Mouse (Mus musculus): ENCODE results near the gene Pold3.

Gene Pold3

DNA sequence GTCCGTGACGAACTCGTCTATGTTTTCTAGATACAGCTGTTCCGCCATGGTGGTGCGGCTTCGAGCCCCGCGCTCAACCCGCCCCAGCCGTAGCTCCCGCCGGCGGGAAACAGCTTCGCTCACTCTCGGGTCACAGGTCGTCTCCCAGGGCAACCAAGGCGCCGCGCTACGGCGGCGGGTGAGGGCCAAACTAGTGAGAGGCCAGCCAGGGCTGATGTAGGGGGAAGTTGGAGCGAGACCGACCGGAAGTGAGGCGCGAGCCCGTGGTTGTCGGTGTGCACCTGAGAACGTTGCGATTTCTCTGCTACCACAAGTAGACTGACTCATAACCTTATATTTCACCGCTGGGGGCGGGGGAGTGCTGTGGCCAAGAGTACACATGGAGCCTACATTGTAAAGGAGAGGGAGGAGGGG is at the start of gene Pold3:
Pold3 (minus strand) TSS at position 190 of the 414 bp plus-strand sequence.
- peak; percentile 99 to 100 for DNase-seq (ENCODE audit: low spot score in 2 of 2)

DNA sequence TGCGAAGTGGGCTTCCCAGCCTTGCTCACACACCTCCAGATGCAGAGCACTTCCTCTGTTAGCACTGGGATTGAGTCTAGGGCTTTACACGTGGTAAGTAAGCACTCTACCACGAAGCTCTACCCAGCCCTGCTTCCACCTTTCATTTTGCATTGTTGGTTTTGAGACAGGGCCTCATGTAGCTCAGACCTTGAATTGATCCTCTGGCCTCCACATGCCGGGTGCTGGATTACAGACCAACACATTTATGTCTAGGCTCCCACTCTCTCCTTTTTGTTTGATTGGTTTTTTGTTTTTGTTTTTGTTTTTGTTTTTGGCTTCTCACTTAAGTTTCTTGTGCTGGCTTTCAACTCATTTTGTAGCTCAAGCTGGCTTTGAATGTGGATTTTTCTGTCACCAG is 49.4 kb upstream of the Pold3 start:
- DNase-seq (ENCODE audit: low spot score in 2 of 2): no peak

DNA sequence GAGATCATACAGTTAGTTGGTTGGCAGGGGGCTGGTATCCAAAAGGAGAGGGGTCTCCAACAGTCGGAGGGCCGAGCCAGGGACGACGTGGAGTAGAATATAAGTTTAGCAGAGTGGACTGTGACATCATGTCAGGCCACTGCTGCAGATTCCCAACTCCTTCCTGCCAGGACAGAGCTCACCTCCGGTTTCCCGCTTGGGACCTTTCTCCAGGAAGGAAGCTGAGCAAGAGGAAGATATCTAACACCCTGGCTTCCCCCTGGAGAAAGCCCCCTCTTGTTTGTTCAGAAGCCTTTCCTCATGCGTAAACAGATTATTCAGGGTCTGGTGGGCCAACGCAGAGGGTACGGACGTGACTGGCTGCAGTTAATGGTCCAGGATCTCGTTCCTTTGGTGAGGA is 47.3 kb upstream of the Pold3 start:
- no peak for DNase-seq (ENCODE audit: low spot score in 2 of 2)

DNA sequence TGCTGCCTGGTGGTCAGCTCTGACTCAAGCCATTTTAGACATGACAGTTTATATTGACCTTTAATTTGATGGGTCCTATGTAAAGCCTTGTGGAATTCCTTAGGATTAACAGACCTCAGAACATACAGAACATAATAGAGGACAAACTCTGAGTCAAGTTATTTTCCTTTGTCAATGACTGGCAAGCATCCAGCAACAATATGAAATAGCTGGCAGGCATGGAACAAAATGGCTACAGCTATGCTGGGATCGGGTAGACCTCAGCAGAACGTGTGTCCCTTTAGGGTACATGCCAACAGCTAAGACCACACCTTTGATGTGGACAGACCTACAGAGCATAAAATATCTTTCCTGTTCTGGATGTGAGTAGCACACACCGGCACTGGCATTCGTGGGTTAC is 42.1 kb upstream of the Pold3 start:
- no peak for DNase-seq (ENCODE audit: low spot score in 2 of 2)

DNA sequence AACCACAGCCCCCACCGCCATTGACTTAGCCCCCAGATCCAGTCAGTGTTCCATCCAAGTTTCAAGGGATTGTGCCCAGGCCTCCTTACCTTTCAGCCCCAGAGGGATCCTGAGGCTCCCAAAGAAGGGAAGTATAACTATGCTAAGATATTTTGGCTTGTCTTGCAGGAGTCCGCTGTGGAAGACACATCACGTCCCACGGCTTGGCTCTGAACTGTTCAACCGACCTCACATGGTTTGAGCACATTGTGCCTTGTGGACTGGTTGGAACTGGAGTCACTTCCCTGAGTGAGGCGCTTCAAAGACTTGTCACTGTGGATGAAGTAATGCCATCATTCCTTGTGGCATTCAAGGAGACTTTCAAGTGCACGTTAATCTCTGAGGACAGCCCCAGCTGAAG is 38.6 kb upstream of the Pold3 start:
- no peak for DNase-seq (ENCODE audit: low spot score in 2 of 2)

DNA sequence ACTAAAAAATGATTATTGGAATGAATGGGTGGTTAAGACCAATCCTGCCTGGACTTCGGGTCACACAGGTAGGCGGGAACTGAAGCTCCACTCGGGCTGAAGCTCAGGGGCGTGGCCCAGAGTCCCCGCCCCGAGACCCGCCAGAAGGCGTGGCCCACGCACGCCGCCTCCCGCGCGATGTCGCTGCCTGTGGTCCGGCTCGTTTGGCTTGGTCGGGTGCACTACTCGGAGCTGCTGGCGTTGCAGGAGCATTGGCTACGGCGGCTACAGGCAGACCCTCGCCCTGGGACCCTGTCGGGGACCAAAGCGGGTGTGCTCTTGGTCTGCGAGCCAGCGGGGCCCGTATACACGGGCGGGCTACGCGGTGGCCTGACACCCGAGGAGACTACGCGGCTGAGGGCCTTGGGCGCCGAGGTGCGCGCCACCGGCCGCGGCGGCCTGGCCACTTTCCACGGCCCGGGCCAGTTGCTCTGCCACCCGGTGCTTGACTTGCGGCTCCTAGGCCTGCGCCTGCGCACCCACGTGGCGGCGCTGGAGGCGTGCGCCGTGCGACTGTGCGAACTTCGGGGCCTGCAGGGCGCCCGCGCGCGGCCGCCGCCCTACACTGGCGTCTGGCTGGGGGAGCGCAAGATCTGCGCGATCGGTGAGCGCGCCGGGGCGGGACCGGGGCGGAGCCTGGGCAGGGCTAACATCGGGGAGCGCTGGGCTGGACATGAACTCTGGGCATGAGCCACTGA is 37.9 kb upstream of the Pold3 start, which contains the start of gene Lipt2:
Lipt2 (plus strand) TSS at position 173 of the 737 bp plus-strand sequence.
- DNase-seq (ENCODE audit: low spot score in 2 of 2): peak; percentile 89 to 92

DNA sequence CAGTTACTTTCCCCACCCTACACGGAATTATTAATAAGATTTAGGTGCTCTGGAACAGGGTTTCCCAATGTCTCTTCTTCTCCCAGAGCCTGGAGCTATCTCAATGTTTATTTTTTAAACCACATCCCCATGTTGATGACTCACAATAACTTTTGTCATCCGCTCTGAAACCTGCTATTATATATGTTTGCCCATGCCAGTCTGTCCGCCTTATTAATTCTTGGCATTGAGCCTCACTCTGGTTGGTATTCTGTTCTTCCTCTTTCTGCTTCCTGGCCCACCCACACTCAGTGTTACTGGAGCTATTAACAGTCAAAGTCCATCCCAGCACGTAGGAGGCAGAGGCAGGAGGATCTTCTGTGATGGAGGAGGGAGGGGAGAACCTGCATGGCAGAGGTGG is 36.3 kb upstream of the Pold3 start:
- no peak for DNase-seq (ENCODE audit: low spot score in 2 of 2)

DNA sequence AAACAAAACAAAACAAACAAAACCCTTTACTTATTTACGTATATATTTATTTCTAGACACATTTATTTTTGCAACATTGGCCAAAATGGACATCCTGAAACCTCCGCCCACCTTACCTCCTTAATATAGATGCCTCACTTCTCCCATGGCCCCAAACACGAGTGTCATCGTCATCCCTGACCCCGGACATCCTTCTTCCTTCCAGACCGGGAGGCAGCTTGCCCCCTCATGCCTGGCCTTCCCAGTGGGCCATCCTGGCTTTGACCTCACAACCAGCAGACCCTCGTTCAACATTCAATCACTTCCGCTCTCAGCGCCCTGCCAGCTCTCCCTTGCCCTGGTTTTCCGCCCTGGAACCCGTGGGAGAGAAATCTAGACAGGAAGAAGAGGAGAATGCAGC is 29.3 kb upstream of the Pold3 start:
- no peak for DNase-seq (ENCODE audit: low spot score in 2 of 2)

DNA sequence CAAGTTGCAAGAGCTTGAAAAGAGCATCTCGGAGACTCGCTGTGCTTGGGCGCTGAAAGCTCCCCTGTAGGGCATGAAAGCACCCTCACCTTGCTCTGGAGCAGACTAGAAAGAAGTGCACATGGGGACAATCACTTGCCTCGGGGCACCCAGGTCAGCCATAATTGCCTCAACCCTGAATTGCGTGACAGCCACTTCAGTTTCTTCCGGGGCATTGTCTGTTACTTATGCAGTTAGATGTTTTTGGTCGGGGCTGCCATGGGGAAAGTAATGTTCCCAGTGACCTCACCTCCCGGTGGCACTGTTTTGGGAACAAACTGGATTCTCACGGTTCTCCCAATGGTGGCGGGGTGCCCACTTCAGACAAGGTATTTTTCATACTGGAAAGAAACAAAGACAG is 28.7 kb upstream of the Pold3 start:
- DNase-seq (ENCODE audit: low spot score in 2 of 2): no peak

DNA sequence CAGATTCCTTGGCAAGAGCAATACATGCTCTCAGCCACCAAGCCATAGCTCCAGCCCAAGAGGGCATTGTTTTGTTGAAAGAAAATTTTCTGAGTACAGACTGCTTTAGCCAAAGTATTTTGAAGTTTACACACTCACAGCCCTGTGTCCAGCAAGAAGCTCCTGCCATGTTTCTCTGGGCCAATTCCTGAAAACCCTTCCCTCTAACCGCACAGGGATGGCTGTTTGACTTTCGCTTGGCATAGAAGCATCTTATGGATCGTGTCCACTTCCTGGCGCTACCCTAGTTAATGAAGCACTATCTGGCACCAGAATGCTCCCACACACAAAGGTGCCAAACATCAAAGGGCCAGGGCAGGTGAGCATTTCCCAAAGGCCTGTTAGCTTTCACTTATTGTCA is 27.2 kb upstream of the Pold3 start:
- no peak for DNase-seq (ENCODE audit: low spot score in 2 of 2)

DNA sequence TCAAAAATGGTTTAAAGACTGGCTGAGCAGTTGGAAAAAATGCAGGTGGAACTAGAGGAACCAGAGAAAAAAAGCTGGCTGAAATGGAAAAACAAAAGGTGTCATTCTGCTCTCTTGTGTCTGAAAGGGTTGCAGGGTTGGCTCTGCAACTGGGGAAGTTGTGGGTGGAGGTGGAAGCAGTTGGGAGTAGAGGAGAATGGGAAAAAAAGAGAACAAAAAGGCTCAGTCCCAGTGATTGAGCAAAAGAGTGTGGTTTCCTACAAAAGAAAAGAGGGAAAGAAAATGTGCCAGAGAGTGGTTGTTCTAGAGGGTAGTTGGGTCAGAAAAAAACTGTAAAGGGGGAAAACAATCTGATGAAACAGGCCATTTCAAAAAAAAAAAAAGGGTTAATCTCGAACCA is 19.2 kb upstream of the Pold3 start:
- no peak for DNase-seq (ENCODE audit: low spot score in 2 of 2)

DNA sequence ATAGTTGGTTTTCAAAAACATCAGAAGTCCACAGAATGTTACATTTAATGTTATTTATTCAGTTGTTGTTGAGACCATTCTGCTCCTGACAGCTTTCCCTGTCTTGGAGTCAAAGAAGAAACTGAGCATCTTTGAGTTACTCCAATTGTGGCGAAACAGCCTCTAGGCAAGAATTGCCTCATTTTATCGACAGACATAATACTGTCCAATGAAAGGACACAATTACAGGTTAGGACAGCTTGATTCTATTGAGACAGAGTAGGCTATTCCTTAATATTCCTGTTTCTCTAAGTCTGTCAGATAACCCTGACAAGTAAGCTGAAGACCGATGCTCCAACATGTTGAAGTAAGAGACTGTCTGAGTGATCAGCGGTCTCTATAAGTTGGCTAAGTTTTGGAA is 16.7 kb upstream of the Pold3 start:
- no peak for DNase-seq (ENCODE audit: low spot score in 2 of 2)

DNA sequence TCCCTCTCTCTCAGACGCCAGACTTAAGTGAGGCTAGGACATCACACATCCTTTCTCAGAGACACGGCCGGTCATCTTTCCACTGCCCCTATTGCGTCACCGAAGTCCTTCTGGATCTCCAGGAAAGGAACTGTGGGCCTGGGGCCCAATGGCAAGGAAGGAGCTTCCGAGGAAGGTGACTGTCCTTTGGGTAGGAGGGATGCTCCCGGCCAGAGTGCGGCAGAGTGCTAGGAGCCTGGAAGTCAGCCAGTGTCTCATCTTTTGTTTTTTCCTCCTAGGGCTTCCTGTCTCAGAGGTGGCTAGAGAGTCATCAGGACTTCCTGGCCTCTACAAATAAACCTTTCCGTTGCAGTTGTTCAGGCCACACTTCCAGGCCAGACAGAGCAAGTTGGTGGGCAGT is 15.7 kb upstream of the Pold3 start:
- no peak for DNase-seq (ENCODE audit: low spot score in 2 of 2)

DNA sequence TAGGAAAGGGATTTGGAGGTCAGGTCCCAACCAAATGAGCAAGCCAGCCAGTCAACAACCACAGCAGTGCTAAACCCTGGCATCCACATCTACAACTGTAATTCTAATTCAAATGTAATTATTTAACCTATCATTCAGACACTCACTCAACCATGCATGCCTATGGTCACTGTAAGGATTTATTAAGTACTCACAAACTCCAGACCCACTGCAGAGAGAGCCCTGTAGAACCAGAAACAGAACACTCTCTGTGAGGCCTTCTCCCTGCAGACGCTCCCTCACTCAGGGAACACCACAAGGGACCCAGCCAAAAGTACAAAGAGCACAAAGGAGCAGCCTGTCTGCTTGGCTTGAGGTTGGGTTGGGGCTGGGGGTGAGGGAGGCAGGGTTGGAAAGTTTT is 11.0 kb upstream of the Pold3 start:
- no peak for DNase-seq (ENCODE audit: low spot score in 2 of 2)

DNA sequence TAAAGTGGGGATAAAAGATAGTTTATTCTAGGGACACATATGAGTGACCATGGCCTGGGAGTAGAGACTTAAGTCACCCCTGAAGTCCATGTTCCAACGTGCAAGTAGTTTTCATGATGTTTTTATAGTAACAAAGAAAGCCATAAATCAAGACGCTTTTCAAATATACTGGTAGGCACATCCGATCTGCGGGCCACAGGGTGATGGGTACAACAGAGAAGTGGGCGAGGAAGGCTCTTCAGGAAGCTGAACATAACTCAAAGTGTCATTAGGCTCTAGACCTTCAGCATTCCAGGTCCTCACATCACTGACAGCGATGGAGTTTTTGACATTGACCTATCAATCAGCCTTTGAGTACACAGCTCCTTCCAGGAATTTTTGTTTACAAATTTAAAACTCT is 9.2 kb upstream of the Pold3 start:
- no peak for DNase-seq (ENCODE audit: low spot score in 2 of 2)

DNA sequence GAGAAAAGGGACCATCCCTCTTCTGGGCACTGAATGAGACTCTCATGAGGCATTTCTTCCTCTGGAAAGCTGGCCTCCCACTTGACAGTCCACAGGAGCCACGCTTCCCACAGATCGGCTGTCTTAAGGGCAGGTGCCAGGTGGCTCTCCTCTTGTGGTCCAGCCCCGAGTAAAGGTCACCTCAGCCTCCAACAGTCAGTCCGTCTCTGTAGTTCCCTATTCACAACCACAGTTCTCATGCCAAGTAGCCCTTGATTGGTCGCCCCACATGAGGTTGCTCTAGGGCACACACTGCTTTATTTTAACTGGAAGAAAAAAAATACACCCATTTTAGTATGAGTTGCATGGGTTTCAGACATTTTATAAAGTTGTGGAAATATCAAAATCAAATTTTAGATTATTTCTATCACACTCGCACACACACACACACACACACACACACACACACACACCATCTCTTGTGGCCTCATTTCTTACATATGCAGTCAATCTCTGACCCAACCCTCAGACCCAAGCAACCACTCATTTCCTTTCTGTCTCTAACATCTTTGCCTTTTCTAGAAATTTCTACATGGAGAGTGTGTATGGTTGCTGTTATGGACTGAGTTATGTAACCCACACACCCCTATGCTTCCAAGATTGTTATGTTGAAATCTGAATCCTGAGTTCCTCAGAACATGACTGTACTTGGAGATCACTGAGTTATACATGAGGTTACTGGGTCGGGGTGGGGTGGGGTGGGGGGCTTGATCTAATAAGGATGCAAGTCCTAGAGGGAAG is 7.1 kb upstream of the Pold3 start:
- DNase-seq (ENCODE audit: low spot score in 2 of 2): no peak

DNA sequence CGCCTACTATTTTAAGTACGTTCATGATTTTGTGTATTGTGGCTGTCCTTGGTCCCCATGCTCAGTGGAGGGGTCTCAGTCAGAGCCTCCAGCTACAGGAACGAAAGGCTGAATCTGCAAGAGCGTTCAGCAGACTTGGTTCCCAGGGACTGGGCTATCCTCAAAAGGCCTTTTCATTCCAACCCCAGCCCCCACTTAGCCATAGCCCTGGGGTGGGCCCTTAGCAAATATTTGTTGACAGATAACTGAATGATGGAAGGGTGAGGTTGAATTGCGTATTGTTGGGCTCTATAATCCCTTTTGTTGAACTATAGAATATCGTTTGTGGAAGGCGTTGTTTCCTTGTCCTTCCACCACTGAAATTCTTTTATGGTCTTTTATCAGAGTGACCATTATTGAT is 5.1 kb upstream of the Pold3 start:
- no peak for DNase-seq (ENCODE audit: low spot score in 2 of 2)

DNA sequence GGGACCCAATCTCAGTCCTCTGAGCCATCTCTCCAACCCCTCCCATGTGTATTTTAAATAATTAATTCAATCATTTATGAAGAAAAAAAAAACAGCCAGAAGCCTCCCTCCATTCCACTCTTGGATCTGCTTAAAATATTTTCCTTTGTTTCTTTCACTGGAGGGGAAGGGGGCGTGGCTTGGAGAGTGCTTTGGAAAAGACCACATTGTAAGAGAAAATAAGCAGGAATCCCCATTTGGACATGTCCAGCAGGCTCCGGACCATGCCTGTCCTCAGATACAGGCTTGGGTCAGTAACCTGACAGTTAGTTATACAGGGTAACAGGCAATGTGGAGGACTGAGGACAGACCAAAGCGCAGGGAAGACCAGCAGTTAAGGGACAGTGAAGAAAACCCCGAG is 3.8 kb upstream of the Pold3 start:
- no peak for DNase-seq (ENCODE audit: low spot score in 2 of 2)

DNA sequence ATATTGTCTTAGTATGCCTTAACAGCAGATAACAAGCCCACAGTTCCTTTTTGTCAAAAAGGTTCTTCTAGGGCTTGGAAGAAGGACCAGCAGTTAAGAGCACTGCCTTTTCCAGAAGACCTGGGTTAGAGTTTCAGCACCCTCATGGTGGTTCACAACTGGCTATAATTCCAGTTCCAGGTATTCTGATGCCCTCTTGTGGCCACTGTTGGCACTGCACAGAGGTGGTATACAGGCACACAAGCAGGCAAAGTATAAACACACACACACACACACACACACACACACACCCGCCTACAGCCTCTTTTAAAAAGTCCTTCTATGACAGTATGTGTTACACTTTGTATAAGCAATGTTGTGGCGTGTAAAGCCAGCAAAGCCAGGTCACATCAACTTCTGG is 2.8 kb upstream of the Pold3 start:
- DNase-seq (ENCODE audit: low spot score in 2 of 2): no peak

DNA sequence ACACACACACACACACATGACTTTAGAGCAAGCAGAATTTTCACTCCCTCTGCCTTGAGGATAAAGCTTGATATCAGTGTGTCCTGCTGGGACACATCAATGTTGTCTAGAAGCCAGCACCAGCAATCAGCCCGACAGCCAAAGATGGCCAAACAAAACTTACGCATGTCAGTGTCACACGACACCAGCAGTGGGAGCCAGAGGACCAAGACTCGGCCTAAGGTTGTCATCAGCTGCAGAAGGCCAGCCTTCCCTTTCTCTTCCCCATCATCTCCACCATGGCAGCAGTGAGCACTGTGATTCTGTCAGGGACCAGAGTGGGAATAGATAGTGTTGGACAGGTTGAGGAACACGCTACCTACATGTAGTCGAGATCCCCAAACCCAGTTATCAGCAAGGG is 2.1 kb upstream of the Pold3 start:
- no peak for DNase-seq (ENCODE audit: low spot score in 2 of 2)

DNA sequence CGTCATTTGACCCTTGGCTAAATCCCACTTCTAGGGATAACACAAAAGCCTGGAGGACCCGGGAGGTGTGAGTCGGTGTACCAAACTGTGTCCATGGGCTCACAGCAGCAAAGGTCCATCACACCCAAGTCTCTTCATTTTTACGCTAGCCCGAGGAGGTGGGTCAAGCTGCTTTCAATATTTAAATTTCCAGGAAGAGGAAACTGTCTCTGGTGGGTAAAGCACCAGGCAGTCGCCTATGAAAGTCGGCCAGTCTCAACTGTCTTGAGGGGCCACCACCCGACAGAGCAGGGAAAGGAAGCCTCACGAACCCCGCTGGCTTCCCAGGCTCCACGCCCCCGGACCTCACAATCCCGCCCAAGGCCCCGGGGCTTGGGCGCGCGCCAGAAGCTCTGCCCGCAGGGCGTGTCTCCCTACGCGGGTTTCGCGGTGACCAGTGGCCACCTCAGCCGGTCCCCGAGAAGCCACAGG is 539 bp downstream of the Pold3 start:
- peak in 1 of 2 experiments; percentile 38 for DNase-seq (ENCODE audit: low spot score in 2 of 2)

DNA sequence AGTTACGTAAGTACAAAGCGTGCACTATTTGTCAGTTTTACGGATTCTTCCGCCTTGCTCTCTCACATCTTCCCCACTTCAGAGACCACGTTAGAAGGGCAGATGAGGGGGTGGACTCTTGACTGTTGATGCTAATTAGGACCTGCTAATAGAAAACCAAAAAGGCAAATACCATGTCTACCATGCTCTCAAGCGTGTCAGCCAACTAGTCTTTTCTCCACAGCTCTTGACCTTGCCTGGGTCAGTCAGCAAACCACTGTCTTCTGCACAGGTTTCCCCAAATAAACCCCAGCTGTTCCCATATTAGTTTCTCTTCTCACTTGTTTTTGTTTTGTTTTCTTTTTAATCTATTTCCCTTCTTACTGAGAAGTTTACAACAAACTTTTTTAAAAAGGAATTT is 7.1 kb downstream of the Pold3 start:
- DNase-seq (ENCODE audit: low spot score in 2 of 2): no peak

DNA sequence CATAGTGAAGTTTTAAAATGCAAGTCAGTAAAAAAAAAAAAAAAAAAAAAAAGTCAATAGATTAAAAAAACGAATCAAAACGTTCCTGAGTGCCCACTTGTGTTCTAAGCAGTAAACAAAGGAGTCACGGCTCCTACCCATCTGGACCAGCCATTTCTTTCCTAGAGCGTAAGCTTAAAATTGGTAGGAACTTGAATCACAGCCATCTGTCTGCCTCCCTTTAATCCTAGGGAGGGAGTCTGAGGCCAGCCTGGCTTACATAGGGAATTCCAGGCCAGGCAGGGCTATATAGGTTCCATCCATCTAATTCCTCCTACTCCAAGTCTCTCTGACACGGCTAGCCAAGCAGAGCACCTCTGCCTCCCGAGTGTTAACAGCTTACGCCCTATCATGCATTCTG is 7.5 kb downstream of the Pold3 start:
- no peak for DNase-seq (ENCODE audit: low spot score in 2 of 2)
